Mouse (Mus musculus) forebrain, embryonic 13.5 days (tissue): ENCODE measurements around the gene Ints4. TPM values are rescaled to one million over a fixed set of nuclear protein-coding genes. Genes with fewer than 3 reads are reported as not detected.

Source experiments
- polyA plus RNA-seq: library from polyadenylated mRNA; unstranded; fragments of >200 nt; fragmentation: Nextera tagmentation; extraction: Ambion mirVana; gene quantifications from 2 replicates; pipeline ENCODE4 v1.2.1, GENCODE M21; 2015

Gene Ints4
- polyA plus RNA-seq, 1 experiment from 2014 or later, result 53.5 TPM

Other genes with a start within 250 kb of the Ints4 start
- 2.9 TPM in 2 replicates for gene Usp35, start 148.9 kb upstream of the Ints4 start, polyA plus RNA-seq
- gene Kctd21, start 148.6 kb upstream of the Ints4 start, polyA plus RNA-seq, result 5.3 and 6.1 TPM in 2 replicates
- gene Alg8, start 109.3 kb upstream of the Ints4 start, polyA plus RNA-seq, result 28.3 and 30.8 TPM in 2 replicates
- 422 and 512 TPM in 2 replicates for gene Ndufc2, start 81.0 kb upstream of the Ints4 start, polyA plus RNA-seq
- 1.4 and 1.7 TPM in 2 replicates for gene Thrsp, start 63.2 kb upstream of the Ints4 start, polyA plus RNA-seq
- gene Kctd14, start 29.6 kb upstream of the Ints4 start, polyA plus RNA-seq, result 2.4 and 3.3 TPM in 2 replicates
- gene Aamdc, start 98.5 kb downstream of the Ints4 start, polyA plus RNA-seq, result 42.7 and 46.3 TPM in 2 replicates
- 38.1 and 41.7 TPM in 2 replicates for gene Rsf1, start 98.9 kb downstream of the Ints4 start, polyA plus RNA-seq
- 224 and 235 TPM in 2 replicates for gene Clns1a, start 215.7 kb downstream of the Ints4 start, polyA plus RNA-seq